Mouse (Mus musculus): Measurements from ENCODE around the gene H2-Q2. TPM values are rescaled to one million over a fixed set of nuclear protein-coding genes. Genes with fewer than 3 reads are reported as not detected.
"Not testable (repeated sequence)": the region's sequence is repeated elsewhere in the genome, so short reads cannot be mapped to it uniquely, and the experiment has no call there.

H2-Q2 gene
- polyA plus RNA-seq, 1 experiment from 2014 or later: 0.79 TPM

DNA sequence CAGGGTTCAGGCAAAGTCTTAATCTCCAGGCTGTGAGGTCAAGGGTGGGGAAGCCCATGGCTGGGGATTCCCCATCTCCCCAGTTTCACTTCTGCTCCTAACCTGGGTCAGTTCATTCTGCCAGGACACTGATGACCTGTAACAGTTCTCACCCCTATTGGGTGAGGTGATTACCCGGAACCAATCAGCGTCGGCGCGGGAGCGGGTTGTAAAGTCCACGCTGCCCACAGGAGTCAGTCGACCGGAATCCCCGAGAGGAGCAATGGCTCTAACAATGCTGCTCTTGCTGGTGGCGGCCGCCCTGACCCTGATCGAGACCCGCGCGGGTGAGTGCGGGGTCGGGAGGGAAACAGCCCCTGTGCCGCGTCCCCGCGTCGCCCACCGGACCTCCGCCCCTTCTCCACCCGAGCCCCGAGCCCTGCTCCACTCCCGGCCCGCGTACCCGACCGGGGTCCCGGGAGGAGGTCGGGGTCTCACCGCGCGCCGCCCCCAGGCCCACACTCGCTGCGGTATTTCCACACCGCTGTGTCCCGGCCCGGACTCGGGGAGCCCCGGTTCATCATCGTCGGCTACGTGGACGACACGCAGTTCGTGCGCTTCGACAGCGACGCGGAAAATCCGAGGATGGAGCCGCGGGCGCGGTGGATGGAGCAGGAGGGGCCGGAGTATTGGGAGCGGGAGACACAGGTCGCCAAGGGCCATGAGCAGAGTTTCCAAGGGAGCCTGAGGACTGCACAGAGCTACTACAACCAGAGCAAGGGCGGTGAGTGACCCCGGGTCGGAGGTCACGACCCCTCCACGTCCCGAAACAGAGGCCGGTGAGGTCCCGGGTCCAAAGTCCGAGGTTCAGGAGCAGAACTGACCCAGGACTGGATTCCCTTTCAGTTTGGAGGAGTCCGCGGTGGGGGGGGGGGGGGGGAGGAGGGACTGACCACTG is 52.1 kb downstream of the H2-Q2 start:
- DNase-seq (ENCODE audit: low spot score): peak; percentile 31
- Histone ChIP-seq H3K27me3 (ENCODE audit: low read depth, poor library complexity, severe bottlenecking) (peaks cover 31% of the 10 kb centered on the region), H3K4me3 (peak overlapping the region; percentile 43)
- H3K27ac ChIP-seq; H3K9me3 ChIP-seq (replicated peaks); H3K4me1 ChIP-seq; H3K36me3 ChIP-seq: not testable (repeated sequence)
- 3% methylated on average over 51 of the region's 75 CpGs for WGBS

Other genes with a start within 250 kb of the H2-Q2 start
- gene Ly6g5c, start 234.0 kb upstream of the H2-Q2 start, polyA plus RNA-seq (2016; fragmentation: Nextera tagmentation; extraction: Ambion mirVana): not detected in 2 replicates
- 1.4 and 1.7 TPM in 2 replicates for gene Ly6g5b, start 226.8 kb upstream of the H2-Q2 start, polyA plus RNA-seq (2016; fragmentation: Nextera tagmentation; extraction: Ambion mirVana)
- 33.9 and 35.8 TPM in 2 replicates for gene Gpank1, start 220.8 kb upstream of the H2-Q2 start, polyA plus RNA-seq (2016; fragmentation: Nextera tagmentation; extraction: Ambion mirVana)
- 299 and 317 TPM in 2 replicates for gene Csnk2b, start 220.2 kb upstream of the H2-Q2 start, polyA plus RNA-seq (2016; fragmentation: Nextera tagmentation; extraction: Ambion mirVana)
- 8.4 and 8.5 TPM in 2 replicates for gene D17H6S53E, start 215.9 kb upstream of the H2-Q2 start, polyA plus RNA-seq (2016; fragmentation: Nextera tagmentation; extraction: Ambion mirVana)
- gene Apom, start 210.2 kb upstream of the H2-Q2 start, polyA plus RNA-seq (2016; fragmentation: Nextera tagmentation; extraction: Ambion mirVana): 0.39 and 0.56 TPM in 2 replicates
- gene Bag6, start 207.1 kb upstream of the H2-Q2 start, polyA plus RNA-seq (2016; fragmentation: Nextera tagmentation; extraction: Ambion mirVana): 74.2 and 74.7 TPM in 2 replicates
- 213 and 229 TPM in 2 replicates for gene Prrc2a, start 177.3 kb upstream of the H2-Q2 start, polyA plus RNA-seq (2016; fragmentation: Nextera tagmentation; extraction: Ambion mirVana)
- gene Aif1, start 166.2 kb upstream of the H2-Q2 start, polyA plus RNA-seq (2016; fragmentation: Nextera tagmentation; extraction: Ambion mirVana): 1.5 and 1.8 TPM in 2 replicates
- 1.6 and 2.0 TPM in 2 replicates for gene Lst1, start 153.8 kb upstream of the H2-Q2 start, polyA plus RNA-seq (2016; fragmentation: Nextera tagmentation; extraction: Ambion mirVana)
- 0.38 and 0.45 TPM in 2 replicates for gene Ltb, start 147.8 kb upstream of the H2-Q2 start, polyA plus RNA-seq (2016; fragmentation: Nextera tagmentation; extraction: Ambion mirVana)
- gene Tnf, start 140.2 kb upstream of the H2-Q2 start, polyA plus RNA-seq (2016; fragmentation: Nextera tagmentation; extraction: Ambion mirVana): 0.14 TPM in 1 of 2 replicates, not detected in the other
- not detected in 2 replicates for gene Lta, start 136.9 kb upstream of the H2-Q2 start, polyA plus RNA-seq (2016; fragmentation: Nextera tagmentation; extraction: Ambion mirVana)
- gene Gm16181, start 121.4 kb upstream of the H2-Q2 start, polyA plus RNA-seq (2016; fragmentation: Nextera tagmentation; extraction: Ambion mirVana): 0.30 and 0.33 TPM in 2 replicates
- 4.5 and 5.2 TPM in 2 replicates for gene Atp6v1g2, start 108.6 kb upstream of the H2-Q2 start, polyA plus RNA-seq (2016; fragmentation: Nextera tagmentation; extraction: Ambion mirVana)
- 10.7 and 12.1 TPM in 2 replicates for gene Nfkbil1, start 106.5 kb upstream of the H2-Q2 start, polyA plus RNA-seq (2016; fragmentation: Nextera tagmentation; extraction: Ambion mirVana)
- 749 and 792 TPM in 2 replicates for gene Ddx39b, start 100.5 kb upstream of the H2-Q2 start, polyA plus RNA-seq (2016; fragmentation: Nextera tagmentation; extraction: Ambion mirVana)
- gene H2-D1, start 79.5 kb upstream of the H2-Q2 start, polyA plus RNA-seq (2016; fragmentation: Nextera tagmentation; extraction: Ambion mirVana): 21.4 and 23.1 TPM in 2 replicates
- gene H2-Q1, start 21.8 kb upstream of the H2-Q2 start, polyA plus RNA-seq (2016; fragmentation: Nextera tagmentation; extraction: Ambion mirVana): not detected in 2 replicates
- gene H2-Q4, start 37.4 kb downstream of the H2-Q2 start, polyA plus RNA-seq (2016; fragmentation: Nextera tagmentation; extraction: Ambion mirVana): 2.2 and 3.6 TPM in 2 replicates
- 2.6 and 3.8 TPM in 2 replicates for gene H2-Q6, start 82.6 kb downstream of the H2-Q2 start, polyA plus RNA-seq (2016; fragmentation: Nextera tagmentation; extraction: Ambion mirVana)
- gene H2-Q7, start 96.9 kb downstream of the H2-Q2 start, polyA plus RNA-seq (2016; fragmentation: Nextera tagmentation; extraction: Ambion mirVana): 24.7 and 28.4 TPM in 2 replicates
- gene H2-Q10, start 127.8 kb downstream of the H2-Q2 start, polyA plus RNA-seq (2016; fragmentation: Nextera tagmentation; extraction: Ambion mirVana): 0.51 and 0.53 TPM in 2 replicates
- gene Pou5f1, start 163.8 kb downstream of the H2-Q2 start, polyA plus RNA-seq (2016; fragmentation: Nextera tagmentation; extraction: Ambion mirVana): not detected in 2 replicates
- gene Tcf19, start 174.6 kb downstream of the H2-Q2 start, polyA plus RNA-seq (2016; fragmentation: Nextera tagmentation; extraction: Ambion mirVana): 38.8 and 52.0 TPM in 2 replicates
- 24.9 and 25.5 TPM in 2 replicates for gene Cchcr1, start 174.9 kb downstream of the H2-Q2 start, polyA plus RNA-seq (2016; fragmentation: Nextera tagmentation; extraction: Ambion mirVana)
- 1.4 TPM in 2 replicates for gene Psors1c2, start 191.0 kb downstream of the H2-Q2 start, polyA plus RNA-seq (2016; fragmentation: Nextera tagmentation; extraction: Ambion mirVana)
- gene Cdsn, start 209.9 kb downstream of the H2-Q2 start, polyA plus RNA-seq (2016; fragmentation: Nextera tagmentation; extraction: Ambion mirVana): not detected in 2 replicates
- not detected in 2 replicates for gene 2300002M23Rik, start 225.2 kb downstream of the H2-Q2 start, polyA plus RNA-seq (2016; fragmentation: Nextera tagmentation; extraction: Ambion mirVana)